Mouse (Mus musculus): Measurements from ENCODE around the gene Mrps33.

Gene Mrps33

DNA sequence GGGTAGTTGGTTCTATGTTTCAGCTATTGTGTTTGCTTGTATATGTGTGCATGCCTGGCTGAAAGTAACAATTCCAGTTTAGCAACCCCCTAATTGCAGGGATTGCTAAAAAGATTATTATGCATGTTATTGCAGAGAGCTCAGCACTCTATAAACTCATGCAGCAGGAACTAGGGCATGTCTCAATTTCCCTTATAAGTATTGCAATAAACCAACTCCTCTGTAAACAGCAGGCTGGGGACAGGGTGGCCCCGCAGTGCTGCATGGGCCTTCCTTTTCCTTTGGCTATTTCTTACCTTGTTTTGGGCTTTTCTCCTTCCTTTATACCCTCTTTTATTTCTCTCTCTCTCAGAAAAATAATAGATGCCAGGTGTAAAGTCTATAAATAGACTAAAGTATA, 32.3 kb downstream of the Mrps33 start:
- DNase-seq (ENCODE audit: low spot score), result no peak

DNA sequence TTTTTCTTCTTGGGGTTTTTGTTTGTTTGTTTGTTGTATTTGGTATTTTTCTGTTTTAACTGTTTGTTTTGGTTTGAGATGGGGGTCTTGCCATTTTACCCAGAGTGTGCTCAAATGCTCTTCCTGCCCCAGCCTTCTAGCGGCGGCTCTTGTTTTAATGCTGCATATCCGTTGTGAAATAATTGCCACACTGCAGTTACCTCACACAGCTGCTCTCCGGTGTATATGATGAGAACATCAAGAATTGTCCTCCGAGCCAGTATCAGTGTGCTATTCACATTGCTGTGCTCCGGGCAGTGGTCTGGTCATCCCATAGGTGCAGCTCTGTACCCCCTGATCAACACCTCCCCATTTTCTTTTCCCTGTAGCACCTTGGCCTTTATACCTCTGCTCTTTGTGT, 34.5 kb downstream of the Mrps33 start:
- no peak for DNase-seq (ENCODE audit: low spot score)

DNA sequence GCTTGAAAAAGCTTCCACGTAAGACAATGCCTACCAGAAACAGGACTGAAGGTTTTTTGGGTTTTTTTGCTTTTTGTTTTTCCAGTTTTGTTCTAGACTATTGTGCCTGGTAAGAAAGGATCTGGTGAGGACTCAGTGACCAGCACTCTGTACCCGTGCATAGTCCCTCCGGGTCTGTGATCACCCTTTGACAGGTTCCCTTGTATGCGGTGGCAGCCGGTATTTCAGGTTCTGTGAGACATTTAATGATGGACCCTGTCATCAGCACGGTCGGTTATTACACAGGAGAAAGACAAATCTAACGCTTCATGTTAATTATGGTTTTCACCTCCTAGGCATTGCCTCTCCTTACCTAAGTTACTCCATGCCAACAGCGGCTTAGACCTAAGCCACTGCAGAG, 35.8 kb downstream of the Mrps33 start:
- DNase-seq (ENCODE audit: low spot score), result no peak

DNA sequence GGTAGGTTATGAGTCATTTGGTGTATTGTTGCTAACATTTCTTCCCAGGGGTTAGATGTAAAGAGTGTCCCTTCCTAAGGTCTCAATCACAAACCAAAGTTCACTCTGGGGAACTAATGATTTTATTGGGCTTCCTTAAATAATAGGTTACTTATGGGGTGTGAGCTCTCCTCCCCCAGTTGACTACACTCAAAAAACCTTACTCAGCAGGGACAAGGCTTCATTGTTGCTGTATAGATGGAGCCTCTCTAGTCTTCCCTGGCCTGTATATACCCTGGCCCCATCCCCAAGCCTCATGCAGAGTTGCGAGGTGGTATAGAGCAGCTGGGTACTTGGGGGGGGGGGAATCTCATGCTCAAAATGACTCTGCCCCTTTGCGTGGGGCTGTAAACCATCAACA, 53.6 kb downstream of the Mrps33 start:
- no peak for DNase-seq (ENCODE audit: low spot score)

Measured in ovary, postnatal 36 days (tissue).